Mouse (Mus musculus): ENCODE results near the gene Tmigd1.

- TF ChIP-seq CTCF (IDR thresholded peaks at IDR 0.05) (no peak), EP300 (IDR thresholded peaks at IDR 0.05) (no peak)
These were observed 44.8 kb upstream of the Tmigd1 start for GRCm38 (mm10) chr11:76857111-76857510.

Measured in lung, postnatal 0 days (tissue).